Mouse (Mus musculus) ZHBTc4 (cell line): ENCODE measurements around the gene Castor2.

Source experiments
- DNase-seq: peaks from one replicate; pipeline ENCODE4 v3.0.0-alpha.2; 2011; ENCODE audit warnings: low read depth, low spot score

Castor2 gene

DNA sequence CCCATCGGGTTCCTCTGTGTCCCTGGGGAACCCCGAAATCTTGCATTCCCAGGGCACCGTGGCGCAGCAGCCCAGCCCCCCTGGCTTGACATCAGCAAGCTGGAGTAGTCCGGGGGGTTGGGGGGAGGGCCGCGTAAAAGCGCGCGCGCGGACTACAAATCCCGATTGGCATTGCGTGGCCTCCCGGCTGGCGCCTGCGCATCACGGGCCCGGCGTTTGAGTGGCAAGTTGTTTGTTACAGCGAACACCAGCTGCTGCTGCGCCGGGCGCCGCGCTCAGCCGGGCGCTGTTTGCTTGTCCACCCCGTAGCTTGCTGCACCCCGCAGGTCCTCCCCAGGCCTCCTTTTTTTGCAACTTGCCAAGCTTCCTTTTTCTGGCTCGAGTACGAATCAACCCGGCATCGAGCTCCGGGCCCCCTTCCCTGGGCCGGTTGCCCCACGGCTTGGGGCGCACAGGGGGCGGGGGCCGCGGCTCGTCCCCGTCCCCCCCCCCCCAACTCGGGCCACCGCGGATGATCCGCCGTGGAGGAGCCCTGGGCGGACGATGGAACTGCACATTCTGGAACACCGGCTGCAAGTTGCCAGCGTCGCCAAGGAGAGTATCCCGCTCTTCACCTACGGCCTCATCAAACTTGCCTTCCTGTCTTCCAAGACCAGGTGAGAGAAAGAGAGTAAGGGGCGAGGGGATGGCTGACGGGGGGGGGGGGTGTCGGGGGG is at the start of gene Castor2:
TSS of gene Castor2 (plus strand) at position 216 of the 716 bp plus-strand sequence.
- peak; percentile 95 for DNase-seq

DNA sequence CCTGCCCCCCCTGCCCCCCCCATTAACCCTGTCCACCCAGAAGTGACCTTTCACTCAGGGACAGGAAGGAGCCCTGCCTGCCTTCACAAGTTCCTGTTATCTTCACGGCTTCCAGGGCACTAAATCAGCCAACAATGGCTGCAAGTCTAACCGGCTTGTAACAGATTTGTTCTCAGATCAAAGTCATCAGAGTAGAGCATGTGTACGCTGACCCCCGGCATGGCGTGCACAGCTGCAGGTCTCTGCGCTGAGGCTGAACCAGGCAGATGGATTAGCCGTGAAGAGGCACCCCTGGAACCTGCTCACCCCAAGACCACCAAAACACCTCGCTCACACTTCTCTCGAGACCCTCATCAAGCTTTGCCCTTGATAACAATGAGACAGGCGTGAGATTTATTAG is 48.8 kb upstream of the Castor2 start:
- no peak for DNase-seq

DNA sequence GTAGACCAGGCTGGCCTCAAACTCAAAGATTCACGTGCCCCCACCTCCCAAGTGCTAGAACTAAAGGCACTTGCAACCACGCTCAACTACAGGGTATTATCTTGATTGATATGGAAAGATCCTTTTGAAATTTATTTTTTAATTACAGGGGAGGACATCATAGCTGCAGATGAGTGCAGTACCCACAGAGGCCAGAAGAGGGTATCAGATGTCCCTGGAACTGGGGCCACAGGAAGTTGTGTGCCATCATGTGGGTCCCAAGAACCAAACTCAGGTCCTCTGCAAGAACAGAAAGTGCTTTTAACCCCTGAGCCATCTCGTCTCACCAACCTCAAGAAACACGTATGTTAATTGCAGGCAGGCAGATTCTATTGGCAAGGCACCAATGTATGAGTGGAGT is 46.9 kb upstream of the Castor2 start:
- peak; percentile 36 for DNase-seq

DNA sequence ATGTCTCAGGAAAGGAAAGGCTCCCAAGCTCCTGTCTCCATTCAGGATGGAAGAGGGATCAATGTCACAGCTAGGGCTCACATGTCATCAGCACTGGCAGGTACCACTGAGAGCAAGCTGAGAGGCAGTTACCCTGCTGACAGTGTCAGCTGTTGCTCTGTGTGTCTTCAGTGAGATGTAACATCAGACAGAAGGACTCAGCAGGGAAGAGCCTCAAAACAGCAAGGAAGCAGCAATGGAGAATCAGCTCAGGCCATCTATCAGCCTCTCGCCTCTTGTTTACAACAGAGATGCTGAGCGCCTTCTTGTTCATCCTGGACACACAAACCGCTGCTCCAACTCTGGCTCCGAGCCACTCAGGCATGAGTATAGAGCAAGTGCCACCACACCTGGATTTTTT is 45.0 kb upstream of the Castor2 start:
- DNase-seq, result no peak

DNA sequence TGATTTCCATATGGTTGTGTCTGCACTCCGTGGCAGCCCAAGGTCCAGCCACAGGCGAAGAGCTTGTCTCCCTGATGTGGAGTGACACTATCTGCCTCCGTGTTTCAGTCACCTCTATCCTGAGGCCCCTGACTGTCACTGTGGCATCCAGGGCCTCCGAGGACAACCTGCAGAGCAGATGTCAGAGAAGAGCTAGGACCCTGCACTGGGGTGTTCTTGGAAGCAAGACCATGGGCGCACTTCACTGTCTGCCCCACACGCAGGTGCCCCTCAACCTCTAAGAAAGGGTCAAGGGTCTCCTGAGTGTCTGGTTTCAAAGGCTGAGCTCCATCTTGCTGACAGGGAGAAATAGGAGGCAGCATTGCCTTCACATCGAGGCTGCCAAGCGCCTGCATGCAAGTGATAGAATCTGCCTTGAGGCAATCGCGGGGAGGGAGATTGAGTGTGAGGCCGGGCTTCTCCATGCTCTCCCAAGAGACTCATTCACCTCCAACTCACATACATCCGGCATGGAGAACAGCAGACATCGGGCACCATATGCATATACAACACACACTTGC is 40.6 kb upstream of the Castor2 start:
- no peak for DNase-seq

DNA sequence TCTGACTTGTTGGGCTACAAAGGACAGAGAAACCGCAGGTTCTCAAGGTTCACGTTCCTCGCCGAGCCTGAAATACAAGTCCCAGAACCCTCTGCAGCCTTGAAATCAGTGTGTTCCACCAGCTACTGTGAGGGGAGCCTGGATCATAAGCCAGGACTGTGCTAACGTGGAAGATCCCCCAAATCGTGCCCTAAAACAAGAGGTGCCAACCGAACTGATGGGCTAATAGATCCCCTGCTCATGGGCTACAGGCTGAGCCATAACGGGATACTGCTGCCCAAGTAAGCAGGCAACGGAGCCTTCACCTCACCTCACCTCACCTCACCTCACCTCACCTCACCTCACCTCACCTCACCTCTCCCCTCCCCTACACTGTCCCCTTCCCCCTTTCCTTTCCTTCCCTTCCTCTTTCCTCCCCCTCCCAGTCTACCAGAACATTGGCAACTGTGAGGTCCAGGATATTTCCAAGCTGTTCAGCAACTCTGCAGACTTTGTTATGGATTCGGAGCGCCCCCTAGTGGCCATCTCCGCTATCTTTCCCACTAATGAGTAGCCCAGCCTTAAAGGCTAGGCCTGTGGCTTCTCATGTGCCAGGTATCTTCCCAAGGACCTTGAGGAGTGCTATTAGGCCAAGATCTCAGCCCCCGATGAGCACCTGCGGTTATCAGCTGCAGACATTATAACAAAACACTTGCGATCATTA is 36.0 kb upstream of the Castor2 start:
- peak; percentile 86 for DNase-seq

DNA sequence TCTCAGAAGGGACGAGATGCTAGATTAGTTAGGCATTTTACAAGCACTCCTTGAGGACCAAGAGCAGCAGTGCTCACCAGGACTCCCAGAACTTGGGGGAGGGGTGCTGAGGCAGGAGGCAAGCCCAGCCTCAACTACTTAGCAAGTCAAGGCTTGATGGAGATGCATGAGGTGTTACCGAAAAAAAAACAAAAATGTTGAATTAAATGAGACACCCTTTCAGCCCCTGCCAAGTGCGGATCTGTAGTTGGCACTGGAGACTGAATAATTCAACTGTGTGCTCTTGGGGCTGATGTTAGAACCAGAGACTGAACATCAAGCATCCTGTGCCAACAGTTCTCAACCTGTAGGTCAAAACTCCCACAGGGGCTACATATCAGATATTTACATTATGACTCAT is 33.2 kb upstream of the Castor2 start:
- no peak for DNase-seq

DNA sequence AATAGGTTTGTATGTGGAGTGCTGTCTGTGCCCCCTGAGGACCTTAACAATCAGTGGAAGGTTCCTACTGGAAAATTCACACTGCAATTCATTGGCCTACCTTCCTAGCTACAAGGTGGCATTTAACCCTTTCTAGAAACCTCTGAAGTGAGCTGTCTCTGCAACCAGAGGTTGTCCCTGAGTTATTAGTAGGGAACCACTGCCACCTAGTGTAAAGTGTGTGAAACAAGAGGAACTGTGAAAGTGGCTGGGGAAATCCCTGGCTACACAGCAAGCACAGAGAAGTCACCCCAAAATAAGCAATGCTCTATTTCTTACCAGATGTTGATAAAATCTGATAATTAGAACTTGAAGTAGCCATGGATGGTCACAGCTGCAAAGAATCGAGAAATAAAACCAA is 31.6 kb upstream of the Castor2 start:
- peak; percentile 36 for DNase-seq

DNA sequence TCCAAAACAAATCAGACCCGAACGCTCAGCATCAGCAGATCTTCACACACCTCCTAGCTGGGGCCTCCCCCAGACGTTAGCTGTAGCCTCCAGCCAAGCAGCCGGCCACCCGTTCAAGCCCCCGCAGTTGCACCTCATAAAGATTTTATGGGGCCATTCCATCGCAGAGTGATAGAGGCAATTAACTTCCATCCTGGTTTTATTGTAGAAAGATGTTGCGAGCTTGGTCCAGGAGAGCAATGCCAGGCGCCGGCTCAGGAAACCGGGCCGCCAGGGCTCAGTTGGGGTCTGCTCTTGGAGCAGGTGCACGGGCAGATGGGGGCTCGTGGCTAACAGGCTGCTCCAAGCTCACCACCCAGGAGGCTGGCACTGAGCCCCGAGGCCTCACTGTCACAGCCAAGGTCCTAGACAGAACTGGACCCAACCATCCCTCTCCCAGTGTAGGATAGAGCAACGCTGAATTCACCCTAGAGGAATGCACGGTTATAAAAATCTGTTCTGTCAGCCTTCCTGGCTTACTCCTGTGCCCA is 25.9 kb upstream of the Castor2 start:
- no peak for DNase-seq

DNA sequence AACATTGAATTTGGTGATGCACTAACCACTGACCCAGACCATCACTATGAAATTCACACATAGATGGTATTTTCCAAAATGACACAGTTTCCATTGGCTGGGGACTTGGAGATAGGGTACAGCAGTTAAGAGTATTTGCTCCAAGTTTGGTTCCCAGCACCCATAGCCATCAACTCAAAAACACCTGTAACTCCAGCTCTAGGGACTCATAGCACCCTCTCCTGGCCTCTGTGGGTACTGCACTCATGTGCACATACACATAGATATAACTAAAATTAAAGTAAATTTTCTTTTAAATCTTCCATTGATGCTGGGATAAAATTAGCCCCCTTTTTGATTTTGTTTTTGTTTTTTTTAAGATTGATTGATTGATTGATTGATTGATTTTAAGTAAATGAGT is 25.1 kb upstream of the Castor2 start:
- peak; percentile 24 for DNase-seq

DNA sequence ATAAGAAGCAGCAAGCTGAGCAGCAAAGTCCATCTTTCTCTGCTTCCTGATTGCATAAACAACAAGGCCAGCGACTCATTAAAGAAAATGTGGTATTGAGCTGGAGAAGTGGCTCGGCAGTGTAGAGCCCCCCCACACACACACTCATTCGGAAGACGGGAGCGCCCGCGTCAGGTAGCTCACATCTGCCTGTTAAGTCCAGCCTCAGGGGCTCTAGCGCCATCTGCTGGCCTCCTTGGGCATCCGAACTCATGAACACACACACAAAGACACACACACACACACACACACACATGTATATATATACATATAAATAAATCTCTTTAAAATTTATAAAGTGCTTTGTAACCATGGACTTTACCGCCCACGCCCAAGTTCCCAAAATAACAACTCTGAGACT is 23.3 kb upstream of the Castor2 start:
- DNase-seq, result peak; percentile 76

DNA sequence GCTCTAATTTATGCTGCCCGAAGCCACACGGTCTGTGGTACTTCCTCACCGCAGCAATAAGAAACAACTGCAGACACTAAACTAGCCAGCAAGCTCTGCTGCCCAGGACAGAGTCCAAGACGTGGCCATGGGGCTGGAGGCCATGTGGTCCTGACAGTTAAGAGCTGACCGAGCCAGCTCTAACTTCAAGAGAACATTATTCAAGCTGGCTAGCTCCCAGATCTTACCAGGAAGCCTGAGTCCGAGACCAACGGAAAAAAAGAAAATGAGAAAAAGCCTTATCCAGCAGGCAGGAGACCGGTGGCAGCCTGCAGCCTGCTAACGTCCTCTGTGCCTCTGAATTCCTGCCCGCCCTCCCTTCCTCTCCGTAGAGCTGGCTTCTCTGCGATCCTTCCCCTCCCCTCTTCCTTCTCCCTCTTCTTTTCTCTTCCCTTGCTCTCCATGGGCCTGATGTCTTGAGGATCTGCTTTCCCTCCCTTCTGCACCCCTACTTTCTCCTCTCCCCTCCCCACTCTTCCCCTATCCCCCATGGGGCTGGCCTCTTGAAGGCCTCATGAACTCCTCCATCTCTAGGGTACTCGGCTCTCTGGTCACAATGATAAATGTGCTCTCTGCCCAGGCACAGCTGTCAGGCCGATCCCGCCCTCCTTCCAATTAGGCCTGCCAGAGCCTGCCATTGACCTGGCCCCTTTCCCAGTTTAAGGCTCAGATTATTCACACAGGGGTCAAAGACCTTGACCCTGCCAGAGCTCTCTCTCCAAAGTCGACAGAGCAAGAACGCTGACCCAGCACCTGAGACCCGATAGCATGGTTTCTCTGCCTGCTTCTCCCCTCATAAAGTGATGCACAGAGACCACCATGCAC is 18.6 kb upstream of the Castor2 start:
- DNase-seq, result no peak

DNA sequence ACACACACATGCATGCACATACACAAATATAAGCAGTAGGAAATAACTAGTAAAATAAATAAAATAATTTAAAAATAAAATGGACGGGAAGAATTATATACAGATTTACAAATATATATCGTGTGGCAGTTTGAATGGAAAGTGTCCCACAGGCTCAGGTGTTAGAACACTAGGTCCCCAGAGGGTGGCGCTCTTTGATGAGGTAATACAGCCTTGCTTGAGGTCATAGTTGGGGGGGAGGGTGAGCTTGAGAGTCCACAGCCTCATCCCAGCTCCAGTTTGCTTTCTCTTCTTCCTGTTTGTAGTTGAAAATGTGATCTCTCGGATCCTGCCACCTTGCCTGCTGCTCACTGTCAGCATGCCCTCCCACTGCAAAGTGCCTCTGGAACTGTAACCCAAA is 14.3 kb upstream of the Castor2 start:
- peak; percentile 63 for DNase-seq

DNA sequence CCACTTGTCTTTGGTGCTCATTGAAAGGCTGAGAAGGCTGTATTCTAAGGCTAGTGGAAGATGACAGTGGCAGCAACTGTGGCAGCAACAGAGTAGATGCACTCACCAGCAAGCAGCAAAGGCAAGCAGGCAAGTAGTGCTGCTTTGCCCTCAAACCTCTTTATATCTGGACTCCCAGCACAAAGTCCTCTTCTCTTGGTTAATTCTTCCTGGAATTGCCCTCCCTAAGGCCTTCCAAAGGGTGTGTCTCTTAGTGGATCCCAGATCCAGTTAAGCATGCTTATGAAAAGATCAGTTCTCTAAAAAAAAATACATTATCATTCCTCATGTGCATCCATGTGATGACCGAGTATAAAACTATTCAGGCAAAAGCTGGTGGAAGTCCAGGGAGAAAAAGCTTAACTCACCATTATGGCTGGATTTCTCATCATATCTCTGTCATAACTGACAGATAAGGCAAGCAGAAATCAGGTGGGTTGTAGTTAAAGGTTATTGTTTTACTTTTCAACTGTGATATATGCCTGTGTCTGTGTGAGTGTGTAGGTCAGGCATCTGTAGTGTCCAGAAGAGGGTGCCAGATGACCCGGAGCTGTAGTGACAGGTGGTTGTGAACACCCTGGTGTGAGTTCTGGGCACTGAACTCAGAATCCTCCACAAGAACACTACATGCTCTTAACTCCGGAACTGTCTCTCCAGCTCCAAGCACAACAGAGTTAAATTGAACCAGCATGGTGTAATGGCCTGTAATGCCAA is 13.4 kb upstream of the Castor2 start:
- no peak for DNase-seq

DNA sequence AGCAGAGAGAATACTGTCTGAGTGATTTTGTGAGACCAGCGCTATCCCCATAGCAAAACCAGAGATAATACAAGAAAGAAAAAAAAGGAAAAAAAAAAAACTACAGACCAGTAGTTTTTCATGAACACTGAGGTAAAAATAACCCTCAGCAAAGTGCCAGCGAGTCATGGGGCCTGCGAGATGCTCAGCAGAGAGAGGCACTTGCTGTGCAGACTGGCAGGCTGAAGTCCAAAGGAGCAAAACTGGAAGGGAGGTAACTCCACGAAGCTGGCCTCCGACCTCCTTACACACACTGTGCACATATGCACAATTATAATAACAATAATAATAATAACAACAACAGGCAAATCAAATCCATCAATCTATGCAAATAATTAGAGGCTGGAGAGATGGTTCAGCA is 12.3 kb upstream of the Castor2 start:
- DNase-seq, result no peak

DNA sequence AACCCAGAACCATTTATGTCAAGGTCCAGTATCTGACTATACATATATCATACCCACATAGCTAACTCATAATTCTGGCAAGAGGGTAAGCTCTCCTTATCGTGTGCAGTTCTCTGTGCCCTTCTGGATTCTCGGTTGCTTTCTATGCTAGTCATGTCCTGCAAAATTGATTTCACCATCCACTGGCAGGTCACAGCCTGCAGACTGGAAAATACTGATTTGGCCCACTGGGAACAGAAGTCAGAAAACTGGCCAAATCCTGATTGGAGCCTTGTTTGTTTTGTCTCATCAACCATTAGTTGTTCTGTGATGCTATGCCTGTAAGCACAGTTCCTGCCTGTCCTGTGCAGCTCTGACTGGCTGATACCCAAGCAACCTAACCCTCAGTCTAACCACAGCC is 3.7 kb upstream of the Castor2 start:
- no peak for DNase-seq

DNA sequence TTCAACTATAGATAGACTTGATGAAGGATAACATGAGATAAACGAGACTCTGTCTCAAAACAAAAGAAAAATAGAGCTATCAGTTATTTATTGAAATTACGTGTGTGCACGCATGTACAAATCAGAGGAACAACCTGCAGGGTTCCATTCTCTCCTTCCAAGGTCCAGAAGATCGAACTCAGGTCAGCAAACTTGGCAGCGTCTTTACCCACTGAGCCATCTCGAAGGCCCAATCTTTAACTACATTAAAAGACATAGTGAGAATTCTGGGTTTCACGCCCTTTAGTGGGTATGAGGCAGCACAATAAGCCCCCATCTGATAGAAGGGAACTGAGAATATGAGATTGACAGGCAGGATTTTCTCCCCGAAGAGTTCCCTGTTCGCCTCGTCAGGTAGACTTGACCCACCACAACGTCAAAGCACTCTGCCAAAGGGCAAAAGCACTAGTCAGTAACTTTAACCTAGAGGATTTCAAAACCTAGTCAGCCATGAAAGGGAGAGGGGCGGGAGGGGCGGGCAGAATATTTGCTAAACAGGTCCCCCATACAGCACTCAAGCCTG is 1.1 kb upstream of the Castor2 start:
- DNase-seq, result no peak

DNA sequence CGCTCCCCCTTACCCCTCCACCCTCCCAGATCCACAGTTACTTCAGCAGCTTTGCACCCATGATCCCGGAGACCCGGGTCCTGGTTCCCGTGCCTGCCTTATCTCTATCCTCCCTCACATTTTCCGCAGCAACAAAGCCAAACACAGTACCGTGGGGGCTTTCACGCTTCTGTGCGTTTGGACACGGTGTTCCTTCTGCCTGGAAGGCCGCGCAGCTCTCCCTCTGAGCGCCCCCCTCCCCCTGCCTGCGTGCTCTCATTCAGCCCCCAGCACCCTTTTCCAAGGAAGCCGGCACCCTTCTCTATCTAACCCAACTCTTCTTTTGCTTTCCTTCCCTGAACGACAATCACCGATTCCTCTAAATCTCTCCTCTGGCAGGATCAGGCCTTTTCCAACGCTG is 535 bp upstream of the Castor2 start:
- peak; percentile 27 for DNase-seq

DNA sequence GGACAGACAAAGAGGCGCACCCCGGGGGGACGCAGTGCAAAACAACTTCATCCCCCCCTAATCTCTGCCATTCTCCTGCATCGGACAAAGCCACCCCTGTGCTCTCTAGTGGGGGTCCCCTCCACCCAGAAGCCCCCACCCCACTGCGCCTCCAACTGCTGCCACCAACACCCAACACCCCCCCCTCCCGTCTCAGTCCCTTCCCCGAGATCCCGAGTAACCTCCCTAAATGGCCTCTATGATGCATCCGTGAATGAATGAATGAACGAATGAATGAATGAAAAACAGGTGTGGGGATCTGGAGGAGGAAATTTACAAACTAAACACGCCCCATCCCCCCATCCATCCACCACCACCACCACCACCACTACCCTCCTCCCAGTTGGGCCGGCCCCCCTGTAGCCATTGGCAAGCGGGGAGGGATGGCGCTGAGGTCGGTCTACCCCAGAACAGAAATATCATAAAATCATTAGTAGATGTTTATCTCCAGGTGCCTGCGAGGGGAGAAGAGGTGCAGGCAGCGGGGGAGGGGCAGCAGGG is 791 bp downstream of the Castor2 start:
- no peak for DNase-seq

DNA sequence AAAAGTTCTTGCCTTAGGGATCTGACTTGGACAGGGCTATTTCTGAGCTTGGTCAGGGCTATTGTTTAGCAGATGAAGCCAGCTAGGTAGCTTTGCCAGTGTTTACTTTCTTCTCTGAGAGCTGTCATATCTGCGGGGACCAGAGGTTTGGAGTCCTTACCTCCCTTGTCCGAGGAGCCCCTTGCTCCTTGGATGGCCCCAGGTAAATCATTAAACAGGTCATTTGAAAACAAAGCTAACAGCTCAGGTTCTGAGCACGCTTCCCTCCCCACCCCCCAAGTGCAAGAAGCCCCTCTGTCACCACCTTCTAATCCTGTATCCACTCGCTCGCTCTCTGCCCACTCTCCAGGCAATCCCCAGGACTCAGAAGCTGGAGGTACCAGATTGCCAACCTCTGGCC is 1.8 kb downstream of the Castor2 start:
- no peak for DNase-seq

DNA sequence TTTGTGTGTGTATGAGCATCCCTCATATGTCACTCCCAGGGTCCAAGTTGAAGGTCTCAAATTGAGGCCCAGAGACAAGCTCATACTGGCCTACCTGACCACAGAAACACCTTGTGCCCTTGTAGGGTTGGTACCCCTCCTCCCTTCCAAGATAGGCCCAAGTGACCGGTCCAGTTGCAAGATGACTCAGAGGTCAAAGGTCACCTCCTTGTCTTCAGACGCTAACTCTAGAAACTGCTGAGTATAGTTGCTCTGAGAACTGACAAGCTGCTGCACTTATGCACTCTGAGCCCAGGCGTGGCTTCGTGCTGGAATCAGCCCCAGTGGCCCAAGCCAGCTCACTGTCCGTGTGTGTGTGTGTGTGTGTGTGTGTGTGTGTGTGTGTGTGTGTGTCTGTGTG is 2.4 kb downstream of the Castor2 start:
- DNase-seq, result no peak
